Mouse (Mus musculus): ENCODE measurements around the gene Tra2b. TPM values are rescaled to one million over a fixed set of nuclear protein-coding genes. Genes with fewer than 3 reads are reported as not detected.
"Not testable (repeated sequence)": the region's sequence is repeated elsewhere in the genome, so short reads cannot be mapped to it uniquely, and the experiment has no call there.

Gene Tra2b
- polyA plus RNA-seq, 1 experiment from 2014 or later: 152 TPM

GRCm38 (mm10) chr16:22241376-22242238, 24.2 kb downstream of the Tra2b start:
- 75% methylated on average over 6 of the region's 6 CpGs for WGBS
- H3K9me3 ChIP-seq (ENCODE audit: control insufficient read depth, low read length): no peaks in the 10 kb centered on the region
- H3K27me3 ChIP-seq (ENCODE audit: control insufficient read depth, insufficient read depth, low read length): no peaks in the 10 kb centered on the region
- TF ChIP-seq EP300 (optimal IDR thresholded peaks at IDR 0.05) (no peak), CTCF (IDR thresholded peaks at IDR 0.05; ENCODE audit: low read depth) (no peak)
- DNase-seq (ENCODE audit: low spot score) (no peak), ATAC-seq (ENCODE audit: low FRiP score, low TSS enrichment) (peak; percentile 43; the same call in 1 of the 2 replicates)
- H3K4me3 ChIP-seq (ENCODE audit: low read depth, low read length): no peak overlapping the region
- H3K27ac ChIP-seq (replicated peaks): no peak overlapping the region
- H3K9ac ChIP-seq (ENCODE audit: low read length): no peak overlapping the region
- no peak overlapping the region for H3K4me2 ChIP-seq (replicated peaks; ENCODE audit: low read depth)
- H3K36me3 ChIP-seq (ENCODE audit: control insufficient read depth, insufficient read depth, low read length): peaks cover 6% of the 10 kb centered on the region
- no peaks in the 10 kb centered on the region for H3K4me1 ChIP-seq (replicated peaks; ENCODE audit: control insufficient read depth, insufficient read depth)

- Histone ChIP-seq H3K4me2 (replicated peaks; ENCODE audit: low read depth) (no peak overlapping the region), H3K36me3 (ENCODE audit: control insufficient read depth, insufficient read depth, low read length) (peaks cover 6% of the 10 kb centered on the region), H3K27me3 (ENCODE audit: control insufficient read depth, insufficient read depth, low read length) (no peaks in the 10 kb centered on the region), H3K27ac (replicated peaks) (no peak overlapping the region), H3K4me3 (ENCODE audit: low read depth, low read length) (no peak overlapping the region), H3K9ac (ENCODE audit: low read length) (no peak overlapping the region), H3K4me1 (replicated peaks; ENCODE audit: control insufficient read depth, insufficient read depth) (no peaks in the 10 kb centered on the region), H3K9me3 (ENCODE audit: control insufficient read depth, low read length) (no peaks in the 10 kb centered on the region)
- DNase-seq (ENCODE audit: low spot score) (no peak), ATAC-seq (ENCODE audit: low FRiP score, low TSS enrichment) (peak; percentile 30; the same call in 1 of the 2 replicates)
- TF ChIP-seq CTCF (IDR thresholded peaks at IDR 0.05; ENCODE audit: low read depth) (no peak), EP300 (optimal IDR thresholded peaks at IDR 0.05) (no peak)
- 84% methylated on average over 5 of the region's 5 CpGs for WGBS
Measured at GRCm38 (mm10) chr16:22240856-22241255, 24.9 kb downstream of the Tra2b start.

GRCm38 (mm10) chr16:22239978-22240377, 25.8 kb downstream of the Tra2b start:
- Histone ChIP-seq H3K4me2 (replicated peaks; ENCODE audit: low read depth) (no peak overlapping the region), H3K9ac (ENCODE audit: low read length) (no peak overlapping the region), H3K4me3 (ENCODE audit: low read depth, low read length) (no peak overlapping the region), H3K27ac (replicated peaks) (no peak overlapping the region), H3K27me3 (ENCODE audit: control insufficient read depth, insufficient read depth, low read length) (no peaks in the 10 kb centered on the region), H3K9me3 (ENCODE audit: control insufficient read depth, low read length) (no peaks in the 10 kb centered on the region), H3K36me3 (ENCODE audit: control insufficient read depth, insufficient read depth, low read length) (peaks cover 6% of the 10 kb centered on the region), H3K4me1 (replicated peaks; ENCODE audit: control insufficient read depth, insufficient read depth) (no peaks in the 10 kb centered on the region)
- WGBS: 90% methylated on average over 2 of the region's 2 CpGs
- DNase-seq (ENCODE audit: low spot score) (no peak), ATAC-seq (ENCODE audit: low FRiP score, low TSS enrichment) (no peak)
- TF ChIP-seq EP300 (optimal IDR thresholded peaks at IDR 0.05) (no peak), CTCF (IDR thresholded peaks at IDR 0.05; ENCODE audit: low read depth) (peak; percentile 24)

- H3K36me3 ChIP-seq (ENCODE audit: control insufficient read depth, insufficient read depth, low read length): peaks cover 6% of the 10 kb centered on the region; the same call in 1 of the 2 replicates
- no peak overlapping the region for H3K9ac ChIP-seq (ENCODE audit: low read length)
- H3K27me3 ChIP-seq (ENCODE audit: control insufficient read depth, insufficient read depth, low read length): no peaks in the 10 kb centered on the region
- H3K9me3 ChIP-seq (ENCODE audit: control insufficient read depth, low read length): no peaks in the 10 kb centered on the region
- 71% methylated on average over 4 of the region's 4 CpGs for WGBS
- TF ChIP-seq CTCF (IDR thresholded peaks at IDR 0.05; ENCODE audit: low read depth): no peak
- no peak for TF ChIP-seq EP300 (optimal IDR thresholded peaks at IDR 0.05)
- no peak overlapping the region for H3K4me2 ChIP-seq (replicated peaks; ENCODE audit: low read depth)
- no peak overlapping the region for H3K4me3 ChIP-seq (ENCODE audit: low read depth, low read length)
- no peak overlapping the region for H3K27ac ChIP-seq (replicated peaks)
- ATAC-seq (ENCODE audit: low FRiP score, low TSS enrichment) (no peak), DNase-seq (ENCODE audit: low spot score) (no peak)
- no peaks in the 10 kb centered on the region for H3K4me1 ChIP-seq (replicated peaks; ENCODE audit: control insufficient read depth, insufficient read depth)
Measured at GRCm38 (mm10) chr16:22238928-22239620, 26.7 kb downstream of the Tra2b start.

- not testable (repeated sequence) for H3K9me3 ChIP-seq (ENCODE audit: control insufficient read depth, low read length); H3K27me3 ChIP-seq (ENCODE audit: control insufficient read depth, insufficient read depth, low read length); H3K4me2 ChIP-seq (replicated peaks; ENCODE audit: low read depth); H3K4me1 ChIP-seq (replicated peaks; ENCODE audit: control insufficient read depth, insufficient read depth); H3K9ac ChIP-seq (ENCODE audit: low read length); H3K27ac ChIP-seq (replicated peaks); H3K36me3 ChIP-seq (ENCODE audit: control insufficient read depth, insufficient read depth, low read length); H3K4me3 ChIP-seq (ENCODE audit: low read depth, low read length); DNase-seq (ENCODE audit: low spot score); ATAC-seq (ENCODE audit: low FRiP score, low TSS enrichment)
- 83% methylated on average over 4 of the region's 4 CpGs for WGBS
Measured at GRCm38 (mm10) chr16:22238402-22238801, 27.4 kb downstream of the Tra2b start.

- 91% methylated on average over 16 of the region's 16 CpGs for WGBS
- Histone ChIP-seq H3K36me3 (ENCODE audit: control insufficient read depth, insufficient read depth, low read length) (no peaks in the 10 kb centered on the region), H3K4me3 (ENCODE audit: low read depth, low read length) (no peak overlapping the region), H3K9ac (ENCODE audit: low read length) (no peak overlapping the region), H3K4me1 (replicated peaks; ENCODE audit: control insufficient read depth, insufficient read depth) (no peaks in the 10 kb centered on the region), H3K9me3 (ENCODE audit: control insufficient read depth, low read length) (no peaks in the 10 kb centered on the region), H3K27ac (replicated peaks) (no peak overlapping the region), H3K4me2 (replicated peaks; ENCODE audit: low read depth) (no peak overlapping the region), H3K27me3 (ENCODE audit: control insufficient read depth, insufficient read depth, low read length) (no peaks in the 10 kb centered on the region)
- no peak for ATAC-seq (ENCODE audit: low FRiP score, low TSS enrichment)
- TF ChIP-seq EP300 (optimal IDR thresholded peaks at IDR 0.05): no peak
- peak; percentile 48 for TF ChIP-seq CTCF (IDR thresholded peaks at IDR 0.05; ENCODE audit: low read depth)
- DNase-seq (ENCODE audit: low spot score): no peak
Measured at GRCm38 (mm10) chr16:22236814-22237213, 29.0 kb downstream of the Tra2b start.

All from stomach, postnatal 0 days (tissue).